Mouse (Mus musculus) ES-Bruce4 (cell line): Measurements from ENCODE around the gene Scd4.

Experiments
- CTCF ChIP-seq: IDR thresholded peaks from one replicate; pipeline ENCODE4 v1.8.1; 2011; ENCODE audit warnings: low read depth, low read length
- EP300 ChIP-seq: IDR thresholded peaks from 2 replicates; pipeline ENCODE4 v1.6.1; 2011; ENCODE audit warnings: low read depth, low read length; ENCODE audit not compliant: insufficient read depth
- POLR2A ChIP-seq: IDR thresholded peaks from one replicate; pipeline ENCODE4 v1.8.1; 2011; ENCODE audit warnings: low read length; ENCODE audit not compliant: insufficient read depth

DNA sequence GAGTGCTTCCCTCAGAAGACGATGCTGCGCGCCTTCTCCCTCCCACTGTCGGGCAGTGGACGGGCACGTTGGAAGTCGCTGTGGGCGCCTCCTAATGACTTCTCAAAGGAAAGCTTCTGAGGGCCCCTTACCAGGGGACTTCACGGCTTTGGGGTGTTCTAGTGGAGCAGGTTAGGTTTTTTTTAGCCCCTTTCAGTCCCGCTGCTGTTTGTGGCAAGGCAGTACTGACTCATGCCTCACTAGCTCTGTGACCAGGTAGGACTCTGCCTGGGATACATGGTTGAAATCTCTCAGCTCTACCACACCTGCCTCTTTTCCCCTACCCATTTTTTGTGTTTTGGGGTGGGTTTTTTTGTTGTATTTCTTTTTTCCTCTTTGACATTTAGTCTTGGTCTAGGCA, 28.5 kb upstream of the Scd4 start:
- TF ChIP-seq POLR2A (no peak), EP300 (no peak), CTCF (no peak)
